Mouse (Mus musculus): Measurements from ENCODE around the gene Rpa2.

The Rpa2 gene

DNA sequence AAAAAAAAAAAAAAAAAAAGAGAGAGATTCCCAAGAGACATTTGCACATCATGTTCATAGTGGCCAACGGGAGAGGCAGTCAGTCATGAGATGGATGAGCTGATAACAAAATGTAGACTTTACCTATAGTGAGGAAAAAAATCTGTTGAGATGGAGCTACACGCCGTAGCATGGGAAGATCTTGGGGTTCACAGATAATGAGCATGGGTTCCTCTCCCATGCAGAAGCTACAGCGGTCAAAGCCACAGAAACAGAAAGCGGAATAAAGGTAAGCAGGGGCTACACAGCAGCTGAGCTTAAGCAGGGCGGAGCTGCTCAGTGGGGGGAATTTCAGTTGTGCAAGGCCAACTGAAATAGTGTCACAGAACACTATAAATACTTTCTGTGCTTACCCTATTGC, 36.2 kb downstream of the Rpa2 start:
- no peak for DNase-seq (ENCODE audit: low spot score)

DNA sequence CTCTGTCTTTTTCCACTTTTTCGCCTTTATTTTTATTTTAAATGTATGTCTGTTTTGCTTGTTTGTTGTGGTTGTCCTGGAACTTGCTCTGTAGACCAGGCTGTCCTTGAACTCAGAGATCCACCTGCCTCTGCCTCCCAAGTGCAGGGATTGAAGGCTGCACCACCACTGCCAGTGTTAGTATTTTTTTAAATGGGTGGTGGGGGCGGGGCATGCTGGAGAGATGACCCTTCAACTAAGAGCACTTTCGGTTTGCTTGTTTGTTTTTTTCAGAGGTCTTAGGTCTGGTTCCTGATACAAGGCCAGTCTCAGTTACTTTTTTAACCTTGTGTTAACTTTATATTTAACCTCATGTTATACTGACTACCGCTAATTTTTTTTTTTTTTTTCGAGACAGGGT, 37.0 kb downstream of the Rpa2 start:
- DNase-seq (ENCODE audit: low spot score): no peak

DNA sequence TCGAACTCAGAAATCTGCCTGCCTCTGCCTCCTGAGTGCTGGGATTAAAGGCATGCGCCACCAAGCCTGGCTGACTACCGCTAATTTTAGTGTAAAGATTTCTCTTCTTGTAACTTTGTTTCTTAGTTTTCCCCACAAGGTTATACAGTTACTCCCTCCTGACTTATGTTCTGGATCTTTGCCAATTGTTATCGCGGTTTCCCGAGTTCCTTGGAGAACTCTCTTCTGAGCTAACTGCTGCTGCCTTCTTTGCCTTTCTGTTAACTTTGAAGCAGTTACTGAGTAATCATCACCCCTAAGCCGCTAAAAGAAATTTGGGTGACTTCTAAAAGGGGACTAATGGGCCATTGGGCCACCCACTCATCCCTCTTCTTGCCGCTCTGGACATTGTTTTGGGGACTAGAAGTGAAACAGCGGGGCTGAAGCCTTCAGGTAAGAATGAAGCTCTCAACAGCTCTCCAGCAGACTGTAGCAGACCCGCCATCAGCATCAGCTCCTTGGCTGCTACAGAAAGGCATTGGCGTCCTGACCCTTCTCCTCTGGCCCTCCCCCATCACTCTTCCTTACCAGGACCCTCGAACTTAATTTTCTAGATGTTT, 37.6 kb downstream of the Rpa2 start:
- DNase-seq (ENCODE audit: low spot score): no peak

DNA sequence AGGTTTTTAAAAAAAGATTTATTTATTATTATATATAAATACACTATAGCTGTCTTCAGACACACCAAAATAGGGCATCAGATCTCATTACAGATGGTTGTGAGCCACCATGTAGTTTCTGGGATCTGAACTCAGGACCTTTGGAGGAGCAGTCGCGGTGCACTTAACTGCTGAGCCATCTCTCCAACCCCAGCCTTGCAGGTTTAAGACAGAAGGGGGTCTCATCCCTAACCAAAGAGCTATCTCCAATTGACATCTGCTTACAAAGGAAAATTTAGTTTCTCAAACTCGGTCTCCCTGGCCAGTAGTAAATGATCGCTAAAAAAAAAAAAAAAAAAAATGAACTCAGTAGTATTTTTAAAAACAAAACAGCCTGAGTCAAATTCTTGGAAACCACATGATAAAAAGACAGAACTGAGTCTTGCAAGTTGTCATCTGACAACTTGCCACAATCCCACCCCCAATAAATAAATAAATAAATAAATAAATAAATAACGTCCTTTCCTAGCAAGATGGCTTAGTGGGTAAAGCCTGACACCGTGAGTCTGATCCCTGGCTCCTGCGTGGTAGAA, 38.6 kb downstream of the Rpa2 start:
- DNase-seq (ENCODE audit: low spot score): no peak

DNA sequence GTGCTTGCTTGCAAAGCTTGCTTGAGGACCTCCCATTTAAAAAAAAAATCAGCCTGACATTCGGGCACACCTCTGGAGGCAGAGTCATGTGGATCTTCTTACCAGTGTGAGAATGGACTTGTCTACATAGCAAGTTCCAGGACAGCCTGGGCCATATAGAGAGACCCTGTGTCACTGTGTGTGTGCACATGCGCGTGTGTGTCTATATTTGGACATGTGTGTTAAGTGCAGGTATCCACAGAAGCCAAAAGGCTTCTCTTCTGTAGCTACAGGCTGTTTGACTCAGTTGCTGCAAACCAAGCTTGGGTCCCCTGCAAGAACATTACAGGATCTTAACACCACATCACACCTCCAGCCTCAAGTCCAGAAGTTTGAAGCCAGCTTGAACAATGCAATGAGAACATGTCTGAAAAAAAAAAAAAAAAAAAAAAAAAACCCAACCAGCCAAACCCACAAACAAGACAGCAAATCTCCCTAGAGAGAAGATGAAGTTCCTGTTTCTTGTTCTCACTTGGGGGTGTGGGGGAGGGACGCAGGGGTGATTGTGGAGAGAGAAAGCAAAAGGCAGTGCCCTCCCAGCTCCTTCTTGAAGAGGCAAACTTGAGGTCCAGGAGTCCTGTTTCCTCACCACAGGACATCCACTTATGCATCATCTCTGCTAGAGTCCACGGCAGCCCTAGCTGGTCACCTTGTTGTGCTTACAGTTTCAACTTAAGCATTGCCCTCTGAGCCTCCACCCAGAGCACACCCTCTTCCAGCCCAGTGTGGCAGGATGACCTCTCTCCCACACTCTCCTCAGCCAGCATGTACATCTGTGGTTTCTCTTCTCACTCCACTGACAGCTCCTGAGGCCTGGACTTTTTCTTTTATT, 39.9 kb downstream of the Rpa2 start:
- DNase-seq (ENCODE audit: low spot score): no peak

DNA sequence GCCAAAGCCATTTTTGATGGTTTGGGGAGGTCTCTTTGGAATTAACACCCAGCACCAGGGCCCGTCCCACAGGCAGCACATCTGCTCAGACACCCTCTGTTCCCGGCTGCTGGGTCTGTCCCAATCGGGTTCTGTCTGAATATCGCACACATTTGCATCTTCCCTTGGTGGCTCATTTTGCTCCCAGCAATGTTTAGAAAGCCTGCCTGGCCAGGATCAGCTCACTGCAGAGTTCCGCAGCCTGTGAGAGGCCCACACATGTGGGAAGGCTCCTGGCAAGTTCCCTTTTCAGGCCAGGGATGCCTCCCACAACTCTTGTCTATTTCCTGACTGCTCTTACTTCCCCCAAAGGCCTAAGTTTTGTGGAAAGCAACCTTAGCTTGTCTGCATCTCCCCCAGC, 41.5 kb downstream of the Rpa2 start:
- DNase-seq (ENCODE audit: low spot score): no peak

DNA sequence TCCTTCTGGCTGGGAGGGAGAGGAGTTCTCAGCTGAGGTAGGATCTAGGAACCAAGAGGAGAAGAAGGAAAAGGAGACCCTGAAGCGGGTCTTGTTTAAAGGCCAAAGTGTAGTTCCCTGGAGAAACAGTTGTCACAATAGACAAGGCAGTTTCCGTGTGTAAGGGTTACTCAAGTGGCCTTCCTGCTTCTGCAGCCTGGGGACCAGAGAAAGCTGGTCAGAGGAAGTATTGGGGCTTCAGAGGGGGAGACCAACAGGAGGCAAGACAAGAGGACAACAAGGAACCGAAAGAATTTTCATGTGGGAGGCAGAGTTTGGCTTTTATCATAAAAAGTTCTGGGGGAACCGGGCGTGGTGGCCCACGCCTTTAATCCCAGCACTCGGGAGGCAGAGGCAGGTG, 48.3 kb downstream of the Rpa2 start:
- no peak for DNase-seq (ENCODE audit: low spot score)

DNA sequence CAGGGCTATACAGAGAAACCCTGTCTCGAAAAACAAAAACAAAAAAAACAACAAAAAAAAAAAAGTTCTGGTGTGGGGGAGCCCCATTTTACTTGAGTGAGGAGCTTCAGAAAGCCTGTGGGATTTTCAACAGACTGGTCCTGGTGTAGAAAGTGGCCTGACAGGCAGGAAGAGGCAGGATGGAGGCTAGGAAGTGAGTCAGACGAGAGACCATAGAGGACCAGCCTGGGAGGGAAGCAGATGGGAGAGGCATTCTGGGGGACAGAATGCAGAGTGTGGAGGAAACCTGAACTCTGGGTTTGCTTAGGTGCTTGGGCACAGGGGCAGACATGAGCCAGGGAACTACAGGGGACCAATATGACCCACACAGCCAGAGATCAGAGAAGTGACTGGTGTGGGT, 48.7 kb downstream of the Rpa2 start:
- DNase-seq (ENCODE audit: low spot score): no peak

DNA sequence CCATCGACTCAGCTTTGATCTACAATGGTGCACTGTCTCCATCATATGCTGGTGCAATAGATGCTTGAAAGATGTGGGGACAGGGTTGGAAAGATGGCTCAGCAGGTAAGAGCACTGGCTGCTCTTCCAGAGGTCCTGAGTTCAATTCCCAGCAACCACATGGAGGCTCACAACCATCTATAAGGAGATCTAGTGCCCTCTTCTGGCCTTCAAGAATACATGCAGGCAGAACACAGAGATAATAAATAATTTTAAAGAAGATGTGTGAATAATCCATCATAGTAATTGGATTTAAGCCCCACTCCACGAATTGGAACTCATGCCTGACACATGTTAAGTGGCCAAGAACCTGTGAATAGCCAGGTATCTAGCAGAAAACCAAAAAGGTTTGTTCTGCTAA, 50.3 kb downstream of the Rpa2 start:
- DNase-seq (ENCODE audit: low spot score): no peak

DNA sequence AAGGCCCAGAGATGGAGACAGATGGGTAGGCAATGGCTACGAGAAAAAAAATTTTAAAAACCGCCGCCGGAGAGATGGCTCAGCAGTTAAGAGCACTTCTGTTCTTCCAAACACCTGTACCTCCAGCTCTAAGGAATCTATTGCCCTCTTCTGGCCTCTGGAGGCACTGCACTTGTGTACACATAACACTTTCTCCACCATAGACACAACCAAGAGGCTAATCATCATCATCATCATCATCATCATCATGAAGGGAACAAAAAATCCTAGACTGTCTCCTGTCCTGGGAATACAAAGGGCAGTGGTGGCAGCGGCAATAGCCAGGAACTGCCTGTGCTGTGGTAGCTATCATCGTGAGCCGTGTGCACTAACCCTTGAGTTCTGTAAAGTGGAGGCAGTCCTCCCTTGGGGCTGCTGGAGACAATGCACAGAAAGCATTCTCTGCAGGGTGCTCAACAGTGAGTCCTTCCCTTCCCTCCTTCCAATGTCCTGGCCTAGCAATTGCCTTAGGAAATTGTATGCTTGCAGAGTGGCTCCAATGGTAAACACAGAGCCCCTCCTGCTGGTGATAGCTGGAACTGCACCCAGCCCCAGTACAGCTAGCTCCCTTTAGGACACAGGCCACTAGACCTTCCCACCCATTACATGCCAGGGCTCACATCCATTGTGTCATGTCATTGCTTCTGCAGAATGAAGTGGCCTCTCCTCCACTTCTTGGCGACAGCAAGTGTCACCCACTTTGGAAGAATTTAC, 55.7 kb downstream of the Rpa2 start:
- DNase-seq (ENCODE audit: low spot score): peak; percentile 49
